Mouse (Mus musculus): ENCODE results near the gene Trub2.

DNA sequence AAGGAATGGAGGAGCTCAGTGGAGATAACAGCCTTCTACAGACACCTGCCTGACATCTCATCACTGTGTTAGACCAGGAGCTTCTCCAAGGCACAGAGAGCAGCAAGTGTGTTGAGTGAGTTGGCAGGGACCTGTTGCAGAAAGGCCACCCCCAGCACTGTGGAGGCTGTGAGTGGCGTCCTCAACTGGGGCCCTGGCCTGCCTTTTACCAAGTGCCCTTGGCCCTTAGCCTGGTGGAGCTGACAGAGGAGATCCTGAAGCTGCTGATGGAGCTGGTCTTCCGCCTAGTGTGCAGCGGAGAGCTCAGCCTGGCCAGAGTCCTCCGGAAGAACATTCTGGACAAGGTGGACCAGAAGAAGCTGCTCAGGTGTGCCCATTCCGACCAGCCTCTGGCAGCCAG is 55.0 kb downstream of the Trub2 start:
- TF ChIP-seq CTCF (IDR thresholded peaks at IDR 0.05; ENCODE audit: extremely low read depth, insufficient read depth, low read length) (no peak), POLR2A (IDR thresholded peaks at IDR 0.05; ENCODE audit: extremely low read depth, insufficient read depth, low read length) (no peak)

All from cortical plate, adult 2 months (tissue).